Mouse (Mus musculus) liver (tissue): ENCODE results near the gene Erlin1.

Experiments used
- DNase-seq: peaks from one replicate; pipeline ENCODE4 v3.0.0-alpha.2; 2020; ENCODE audit warnings: mixed read lengths

Gene Erlin1

GRCm38 (mm10) chr19:44055173-44055826, 14.3 kb downstream of the Erlin1 start:
- DNase-seq = no peak

- no peak for DNase-seq
These were observed 19.2 kb downstream of the Erlin1 start for GRCm38 (mm10) chr19:44050388-44050787.

GRCm38 (mm10) chr19:44049282-44049681, 20.3 kb downstream of the Erlin1 start:
- no peak for DNase-seq

- DNase-seq = no peak
These were observed 23.7 kb downstream of the Erlin1 start for GRCm38 (mm10) chr19:44045847-44046246.

GRCm38 (mm10) chr19:44042121-44042520, 27.5 kb downstream of the Erlin1 start:
- no peak for DNase-seq

- no peak for DNase-seq
These were observed 36.2 kb downstream of the Erlin1 start for GRCm38 (mm10) chr19:44033396-44033795.

GRCm38 (mm10) chr19:44032046-44032744, 37.4 kb downstream of the Erlin1 start:
- no peak for DNase-seq

GRCm38 (mm10) chr19:44030024-44030423, 39.6 kb downstream of the Erlin1 start:
- no peak for DNase-seq

GRCm38 (mm10) chr19:44028972-44029371, 40.6 kb downstream of the Erlin1 start, which contains the start of gene Cyp2c23:
TSS of gene Cyp2c23 (minus strand) at chr19:44029208.
- DNase-seq = no peak

GRCm38 (mm10) chr19:44026956-44027530, 42.5 kb downstream of the Erlin1 start:
- DNase-seq = no peak

GRCm38 (mm10) chr19:44024921-44025585, 44.5 kb downstream of the Erlin1 start:
- no peak for DNase-seq

- DNase-seq = peak; percentile 19
These were observed 46.5 kb downstream of the Erlin1 start for GRCm38 (mm10) chr19:44023066-44023465.

- DNase-seq = no peak
These were observed 48.1 kb downstream of the Erlin1 start for GRCm38 (mm10) chr19:44021502-44021901.

GRCm38 (mm10) chr19:44019739-44020138, 49.8 kb downstream of the Erlin1 start:
- no peak for DNase-seq

GRCm38 (mm10) chr19:44013862-44014261, 55.7 kb downstream of the Erlin1 start:
- DNase-seq = no peak

GRCm38 (mm10) chr19:44008784-44009183, 60.8 kb downstream of the Erlin1 start:
- DNase-seq = no peak

GRCm38 (mm10) chr19:44007186-44007585, 62.4 kb downstream of the Erlin1 start:
- DNase-seq = no peak

GRCm38 (mm10) chr19:44005025-44005424, 64.6 kb downstream of the Erlin1 start:
- DNase-seq = no peak

GRCm38 (mm10) chr19:44004261-44004660, 65.3 kb downstream of the Erlin1 start:
- DNase-seq = no peak

GRCm38 (mm10) chr19:44000720-44001119, 68.9 kb downstream of the Erlin1 start:
- DNase-seq = no peak

GRCm38 (mm10) chr19:44000061-44000460, 69.5 kb downstream of the Erlin1 start:
- no peak for DNase-seq

GRCm38 (mm10) chr19:43998802-43999527, 70.6 kb downstream of the Erlin1 start:
- DNase-seq = peak; percentile 22

GRCm38 (mm10) chr19:43998101-43998500, 71.5 kb downstream of the Erlin1 start:
- DNase-seq = no peak
